Mouse (Mus musculus): ENCODE measurements around the gene Itgae.
A peak's percentile ranks its signal among the peaks of the same experiment; 100 is the strongest.

Itgae gene

DNA sequence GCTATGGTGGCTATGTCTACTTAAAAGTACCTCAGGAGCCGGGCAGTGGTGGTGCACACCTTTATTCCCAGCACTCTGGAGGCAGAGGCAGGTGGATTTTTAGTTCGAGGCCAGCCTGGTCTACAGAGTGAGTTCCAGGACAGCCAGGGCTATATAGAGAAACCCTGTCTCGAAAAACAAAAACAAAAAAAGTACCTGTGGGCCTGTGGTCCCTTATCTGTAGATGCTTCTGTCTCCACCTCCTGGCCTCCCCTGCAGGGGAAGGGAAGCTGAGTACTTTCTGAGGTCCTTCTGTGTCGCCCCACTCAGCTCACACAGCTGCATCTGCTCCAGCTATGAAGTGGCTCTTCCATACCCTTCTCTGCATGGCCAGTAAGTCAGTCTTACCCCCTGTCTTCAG, at the start of gene Itgae:
Gene Itgae (plus strand): TSS at position 301 of the 400 bp plus-strand sequence.
- no peak for DNase-seq (ENCODE audit: low read depth, low spot score)

DNA sequence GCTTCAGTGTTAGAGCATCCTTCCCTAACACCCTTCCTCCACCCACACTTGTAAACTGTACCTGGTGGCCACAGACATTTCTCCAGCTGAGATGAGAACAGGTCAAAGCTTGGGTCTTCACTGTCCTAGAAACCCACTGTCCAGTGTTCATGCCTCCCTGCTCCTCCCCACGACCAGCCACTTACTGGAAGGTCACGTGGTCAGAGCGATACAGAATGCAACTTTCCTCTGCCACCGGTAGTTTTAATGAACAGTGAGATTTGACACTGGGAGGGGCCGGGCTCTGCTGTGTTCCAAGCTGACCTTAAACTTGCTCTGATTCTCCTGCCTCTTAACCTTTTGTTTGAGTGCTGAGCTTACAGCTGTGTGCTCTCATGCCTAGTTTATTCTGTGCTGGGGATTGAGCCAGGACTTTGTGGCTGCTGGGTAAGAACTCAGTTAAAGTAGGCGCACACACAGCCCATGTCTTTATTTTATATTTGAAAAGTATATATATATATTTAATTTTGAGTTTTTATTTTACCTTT, 46.1 kb upstream of the Itgae start:
- DNase-seq (ENCODE audit: low read depth, low spot score), result no peak

DNA sequence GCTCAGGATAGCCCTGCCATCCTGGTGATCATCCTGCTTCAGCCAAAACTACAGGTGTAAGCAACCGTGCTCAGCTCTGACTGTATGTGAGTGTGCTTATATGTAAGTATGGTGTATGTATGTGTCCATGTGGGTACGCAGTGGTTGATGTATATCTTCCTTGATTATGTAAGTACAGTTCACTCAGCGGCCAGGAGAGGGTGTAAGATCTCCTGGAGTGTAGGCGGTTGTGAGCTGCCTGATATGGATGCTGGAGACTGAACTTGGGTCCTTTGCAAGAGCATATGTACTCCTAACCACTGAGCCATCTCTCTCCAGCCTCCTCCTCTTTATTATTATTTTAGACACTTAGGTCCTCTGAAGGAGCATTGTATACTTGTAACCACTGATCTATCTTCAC, 45.6 kb upstream of the Itgae start:
- DNase-seq (ENCODE audit: low read depth, low spot score), result peak; percentile 30

DNA sequence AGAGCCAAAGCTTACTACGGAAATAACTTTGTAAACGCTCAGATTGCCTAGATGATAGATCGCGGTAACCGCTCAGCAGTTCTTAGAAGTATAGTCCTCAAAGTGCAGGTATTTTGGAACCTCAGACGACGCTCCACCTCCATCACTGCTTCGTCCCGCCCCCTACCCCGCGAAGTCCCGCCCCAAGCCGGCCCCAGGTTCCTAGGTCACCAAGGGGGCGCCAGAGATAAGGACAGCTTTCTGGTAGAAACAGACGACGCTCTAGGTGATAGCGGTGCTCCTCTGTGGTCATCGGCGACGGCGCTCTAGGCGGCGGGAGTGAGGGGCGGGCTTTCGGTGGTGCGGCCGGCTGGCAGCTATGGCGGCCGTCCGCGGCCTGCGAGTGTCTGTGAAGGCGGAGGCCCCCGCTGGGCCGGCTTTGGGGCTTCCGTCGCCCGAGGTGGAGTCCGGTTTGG, 42.8 kb upstream of the Itgae start, which contains the start of gene Ncbp3:
Gene Ncbp3 (plus strand): TSS at position 242 of the 455 bp plus-strand sequence.
- DNase-seq (ENCODE audit: low read depth, low spot score), result peak; percentile 97

DNA sequence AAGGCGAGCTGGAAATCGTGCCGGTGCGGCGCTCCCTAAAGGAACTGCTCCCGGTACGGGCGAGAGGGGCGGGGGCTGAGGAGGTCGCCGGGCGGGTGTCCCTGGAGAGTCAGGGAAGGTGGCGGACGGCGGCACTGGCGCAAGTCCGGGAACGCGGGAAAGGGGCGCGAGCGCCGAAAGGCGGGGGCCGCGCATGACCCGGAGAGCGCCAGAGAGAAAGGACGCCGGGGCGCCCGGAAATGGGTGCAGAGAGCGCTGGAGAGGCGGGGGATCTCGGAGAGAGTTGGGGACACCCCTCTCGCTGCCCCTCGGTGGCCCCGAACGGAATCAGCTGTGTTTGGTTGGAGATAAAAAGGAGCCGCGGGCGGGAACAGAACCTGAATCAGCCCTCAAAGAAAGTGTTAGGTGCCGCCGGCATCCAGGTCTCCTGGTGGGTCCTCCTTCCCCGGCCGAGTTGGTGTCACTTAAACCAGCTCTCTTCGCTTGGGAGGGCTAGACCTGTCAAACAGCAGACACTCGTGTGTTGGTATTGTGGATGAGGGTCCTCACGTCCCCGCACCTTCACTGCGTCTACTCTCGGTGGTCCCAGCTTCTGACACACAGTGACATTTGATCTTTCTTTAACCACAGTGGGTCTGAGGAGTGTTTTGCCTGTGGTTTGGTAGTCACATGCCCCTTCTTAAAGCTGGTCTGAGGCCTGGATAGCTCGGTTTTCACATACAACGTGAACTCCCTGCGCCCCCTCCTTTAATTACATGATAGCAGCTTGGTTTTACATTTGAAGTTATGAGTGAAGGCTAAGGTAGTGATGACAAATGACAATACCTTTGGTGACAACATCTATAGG, 42.1 kb upstream of the Itgae start:
- peak; percentile 76 for DNase-seq (ENCODE audit: low read depth, low spot score)

DNA sequence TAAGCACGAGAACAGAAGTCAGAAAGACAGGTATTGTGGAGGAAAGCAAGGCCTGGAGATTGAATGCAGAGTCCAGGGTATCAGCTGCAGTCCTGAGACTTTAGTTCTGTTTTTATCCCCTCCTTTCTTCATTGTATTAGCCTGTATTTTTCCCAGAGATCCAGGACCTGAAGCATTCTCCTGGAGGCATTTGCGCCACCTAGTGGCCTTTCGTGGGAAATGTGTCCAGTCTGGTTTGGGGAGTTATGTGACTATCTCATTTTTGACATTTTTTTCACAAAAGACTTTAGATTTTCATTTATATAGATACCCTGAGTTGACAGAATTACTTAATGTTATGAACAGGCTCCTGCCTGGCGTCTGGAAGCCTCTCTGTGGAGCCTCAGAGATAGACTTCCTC, 41.0 kb upstream of the Itgae start:
- DNase-seq (ENCODE audit: low read depth, low spot score), result peak; percentile 68

DNA sequence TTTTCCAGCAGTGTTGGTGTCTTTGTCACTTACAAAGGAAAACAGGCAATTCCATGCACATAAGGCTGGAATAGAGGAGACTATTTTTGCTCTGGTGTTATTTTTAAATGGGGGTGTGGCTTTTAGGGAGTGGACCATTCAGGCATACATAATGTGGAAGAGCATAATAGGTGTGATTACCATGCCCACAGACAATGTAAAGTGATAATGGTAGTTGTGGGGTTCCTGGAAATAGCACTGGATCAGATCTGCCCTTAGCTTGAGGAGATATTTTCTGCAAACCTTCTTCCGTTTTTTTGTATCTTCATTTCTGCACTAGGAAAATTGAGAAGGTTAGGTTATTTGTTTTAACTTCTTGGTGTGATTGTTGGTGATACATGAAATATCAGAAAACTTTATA, 37.6 kb upstream of the Itgae start:
- DNase-seq (ENCODE audit: low read depth, low spot score), result no peak

DNA sequence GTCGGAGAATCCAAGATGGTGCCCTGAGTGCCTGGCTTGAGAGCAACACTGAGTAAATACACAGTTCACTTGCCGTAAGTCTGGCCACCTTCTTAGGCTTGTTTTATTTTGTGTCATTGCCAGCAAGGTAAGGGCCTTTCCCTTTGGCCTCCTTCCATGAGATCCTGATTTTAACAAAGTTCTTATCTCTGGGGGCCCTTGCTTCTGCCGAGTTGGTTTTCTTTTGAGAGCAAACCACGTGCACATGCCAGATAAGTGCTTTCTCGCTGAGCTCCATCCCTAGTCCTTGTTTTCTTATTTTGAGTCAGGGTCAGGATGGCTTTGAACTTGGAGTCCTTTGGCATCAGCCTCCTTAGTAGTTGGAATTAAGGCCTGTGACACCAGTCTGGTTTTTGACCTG, 32.7 kb upstream of the Itgae start:
- no peak for DNase-seq (ENCODE audit: low read depth, low spot score)

DNA sequence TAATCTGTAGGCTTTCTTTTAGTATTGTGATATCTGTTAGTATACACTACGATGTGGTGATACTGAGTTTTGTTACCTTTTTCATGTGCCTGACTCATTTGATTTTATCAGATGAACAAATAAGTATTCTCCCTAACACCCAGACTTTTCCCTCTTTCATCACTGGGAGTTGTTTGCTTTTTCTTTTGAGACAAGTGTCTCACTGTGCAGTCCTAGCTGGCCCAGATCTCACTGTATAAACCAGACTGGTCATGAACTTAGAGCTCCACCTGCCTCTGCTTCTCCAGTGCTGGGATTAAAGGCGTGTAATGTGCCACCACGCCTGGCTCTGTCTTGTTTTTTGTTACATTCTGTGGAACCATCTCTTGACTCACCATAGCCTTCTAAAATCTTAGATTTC, 30.8 kb upstream of the Itgae start:
- DNase-seq (ENCODE audit: low read depth, low spot score), result no peak

DNA sequence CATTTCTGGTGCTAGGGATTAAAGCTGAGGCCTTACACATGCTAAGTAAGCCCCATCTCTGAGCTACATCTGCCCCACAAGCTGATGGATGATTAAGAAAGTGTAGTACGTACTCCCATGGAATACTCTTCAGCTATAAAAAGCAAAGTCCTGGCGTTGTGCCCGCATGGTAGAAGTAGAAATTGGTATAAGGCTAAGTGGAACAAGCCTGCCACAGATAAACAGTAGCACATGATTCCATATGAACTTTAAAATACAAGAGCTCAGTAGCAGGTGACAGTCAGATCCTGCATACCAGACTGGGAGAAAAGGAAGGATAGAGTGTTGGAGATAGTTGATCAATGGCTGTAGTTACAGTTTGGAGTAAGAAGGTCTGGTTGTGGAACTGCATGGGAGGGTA, 29.0 kb upstream of the Itgae start:
- DNase-seq (ENCODE audit: low read depth, low spot score), result no peak

DNA sequence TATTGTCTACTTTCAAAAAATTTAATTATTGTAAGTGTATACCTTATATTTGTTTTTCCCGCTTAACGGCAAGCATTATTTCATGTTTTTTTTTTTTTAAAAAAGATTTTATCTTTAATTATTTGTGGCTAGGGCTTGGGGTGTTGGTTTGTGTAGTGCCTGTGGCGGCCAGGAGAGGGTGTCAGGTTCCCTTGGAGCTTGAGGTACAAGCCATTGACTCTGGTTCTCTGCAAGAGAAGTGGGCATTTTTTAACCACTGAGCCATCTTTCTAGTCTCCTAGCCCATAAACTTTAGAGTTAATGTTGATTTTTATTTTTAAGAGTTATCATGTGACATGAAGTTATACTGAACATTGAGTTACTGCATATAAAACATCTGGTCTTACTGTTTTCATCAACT, 18.5 kb upstream of the Itgae start:
- peak; percentile 49 for DNase-seq (ENCODE audit: low read depth, low spot score)

DNA sequence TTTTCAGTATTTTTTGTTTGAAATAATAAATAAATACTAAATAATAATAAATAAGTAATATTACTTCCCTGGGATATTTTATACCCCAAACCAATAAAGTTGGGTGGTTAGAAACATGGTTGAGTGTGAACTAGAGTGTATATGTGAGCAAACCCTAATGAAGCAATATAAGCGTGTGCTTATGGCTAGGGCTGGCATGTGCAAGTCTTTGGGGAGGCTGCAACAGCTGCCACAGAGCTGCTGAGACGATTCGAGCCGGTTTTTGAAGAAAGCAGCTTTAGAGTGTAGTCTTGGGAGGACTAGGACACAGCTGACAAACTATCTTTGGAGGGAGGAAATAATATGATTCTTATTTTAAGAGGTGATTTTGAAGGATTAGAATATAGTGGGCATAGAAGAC, 14.1 kb upstream of the Itgae start:
- no peak for DNase-seq (ENCODE audit: low read depth, low spot score)

DNA sequence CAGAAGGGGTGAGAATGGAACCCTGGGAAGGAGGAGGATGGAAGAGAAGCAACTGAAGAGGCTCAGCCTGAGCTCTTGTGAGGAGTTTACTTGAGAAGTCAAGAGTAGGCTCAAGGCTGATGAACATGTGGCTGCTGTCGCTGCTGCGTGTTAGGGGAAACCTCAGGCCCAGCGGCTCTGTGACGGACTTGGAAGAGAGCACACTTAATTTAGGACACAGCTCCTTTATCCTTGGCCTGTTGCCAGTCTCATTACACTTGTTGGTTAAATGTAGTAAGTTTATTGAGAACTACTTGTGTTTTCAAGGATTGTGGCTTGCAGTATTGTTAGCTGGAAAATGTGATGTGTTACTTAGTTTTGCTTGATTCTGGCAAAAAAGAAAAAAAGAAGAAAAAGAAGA, 13.7 kb upstream of the Itgae start:
- no peak for DNase-seq (ENCODE audit: low read depth, low spot score)

DNA sequence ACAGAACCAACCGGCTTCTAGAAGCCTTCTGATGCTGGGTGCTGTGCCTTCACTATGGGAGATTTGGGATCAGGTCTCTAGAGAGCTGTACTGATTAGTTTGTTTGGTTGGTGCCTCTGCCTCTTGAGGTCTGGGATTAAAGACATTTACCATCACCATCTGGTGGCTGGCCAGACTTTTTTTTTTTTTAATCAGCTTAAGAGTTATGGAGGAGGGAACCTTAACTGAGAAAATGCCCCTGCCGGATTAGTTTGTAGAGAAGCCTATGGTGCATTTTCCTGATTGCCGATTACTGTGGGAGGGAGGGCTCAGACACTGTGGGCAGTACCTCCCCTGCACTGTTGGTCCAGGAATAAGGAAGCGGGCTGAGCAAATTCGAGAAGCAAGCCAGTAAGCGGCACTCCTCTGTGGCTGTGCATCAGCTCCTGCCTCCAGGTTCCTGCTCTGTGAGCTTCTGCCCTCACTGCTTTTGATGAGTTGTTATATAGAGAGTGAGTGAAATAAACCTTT, 13.1 kb upstream of the Itgae start:
- DNase-seq (ENCODE audit: low read depth, low spot score), result no peak

DNA sequence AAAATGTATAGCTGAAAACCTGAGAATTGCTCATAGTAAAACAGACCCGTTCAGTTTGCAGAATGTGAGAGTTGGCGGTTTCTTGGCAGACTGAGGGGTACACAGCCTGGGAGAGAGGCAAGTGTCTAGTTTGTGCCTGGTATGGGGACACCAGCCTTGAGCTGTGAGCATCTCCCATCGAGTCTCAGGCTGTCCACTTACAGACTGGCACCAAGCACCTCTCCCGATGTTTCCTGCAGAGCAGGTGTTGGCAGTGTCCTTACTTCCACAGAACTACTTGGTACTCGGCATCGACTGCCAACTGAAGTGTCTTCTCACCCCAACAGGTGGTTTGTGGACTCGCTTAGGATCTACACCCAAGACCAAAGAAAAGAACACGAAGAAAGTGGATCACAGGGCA, 11.8 kb upstream of the Itgae start:
- DNase-seq (ENCODE audit: low read depth, low spot score), result no peak

DNA sequence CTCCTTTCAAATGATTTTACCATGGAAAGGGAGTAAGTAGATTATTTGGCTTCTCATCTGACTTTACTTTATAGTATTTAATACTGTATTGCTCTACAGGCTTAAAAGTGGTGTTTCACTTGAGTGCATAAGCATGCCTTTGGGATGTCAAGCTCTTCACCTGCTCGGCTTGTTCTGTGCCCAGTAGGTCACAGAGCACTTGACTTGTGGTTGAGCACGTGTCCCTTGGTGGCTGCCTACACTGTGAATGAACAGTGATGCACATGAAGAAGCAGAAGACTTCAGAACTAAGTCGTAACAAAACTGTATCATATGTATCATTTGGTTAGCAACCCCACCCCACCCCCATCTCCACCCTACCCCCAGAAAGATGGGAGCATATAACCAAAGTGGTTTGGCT, 10.1 kb upstream of the Itgae start:
- no peak for DNase-seq (ENCODE audit: low read depth, low spot score)

DNA sequence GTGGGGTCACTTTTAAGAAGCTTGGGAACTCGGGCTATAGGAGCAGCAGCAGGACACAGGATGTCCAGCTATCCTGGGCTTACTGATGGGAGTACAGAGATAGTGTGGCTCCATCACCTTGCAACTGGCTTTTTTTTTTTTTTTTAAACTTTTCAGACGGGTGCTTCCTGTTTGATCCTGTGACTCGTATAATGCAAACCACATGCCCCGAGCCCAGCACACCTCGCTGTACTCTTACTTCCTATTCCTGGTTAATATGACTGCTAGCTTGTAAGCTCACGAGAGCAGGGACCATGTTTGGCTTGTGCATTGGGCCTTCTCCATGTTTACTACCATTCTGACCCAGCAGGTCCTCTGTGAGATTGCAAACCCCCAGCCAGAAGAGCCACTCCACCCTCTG, 6.1 kb upstream of the Itgae start:
- peak; percentile 65 for DNase-seq (ENCODE audit: low read depth, low spot score)

DNA sequence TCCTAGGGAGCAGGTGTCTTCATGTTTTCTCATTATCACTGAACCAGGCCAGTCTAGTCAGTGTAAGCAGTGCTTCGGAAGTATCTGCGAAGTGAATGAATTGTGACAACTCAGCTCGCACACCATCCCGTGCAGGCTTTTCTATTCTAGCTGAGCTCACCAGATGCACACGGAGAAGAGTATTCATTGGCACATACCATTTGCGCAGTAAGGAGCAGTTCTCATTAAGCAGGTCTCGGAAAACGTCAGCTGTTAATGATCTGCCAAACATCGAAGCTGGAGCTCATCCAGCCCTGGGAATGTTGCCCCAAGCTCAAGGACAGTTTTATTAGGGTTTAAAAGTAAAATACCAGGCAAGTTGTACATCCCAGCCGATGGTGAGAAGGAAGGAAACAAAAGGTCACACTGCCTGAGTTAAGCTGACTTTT, 5.6 kb upstream of the Itgae start:
- DNase-seq (ENCODE audit: low read depth, low spot score), result no peak

DNA sequence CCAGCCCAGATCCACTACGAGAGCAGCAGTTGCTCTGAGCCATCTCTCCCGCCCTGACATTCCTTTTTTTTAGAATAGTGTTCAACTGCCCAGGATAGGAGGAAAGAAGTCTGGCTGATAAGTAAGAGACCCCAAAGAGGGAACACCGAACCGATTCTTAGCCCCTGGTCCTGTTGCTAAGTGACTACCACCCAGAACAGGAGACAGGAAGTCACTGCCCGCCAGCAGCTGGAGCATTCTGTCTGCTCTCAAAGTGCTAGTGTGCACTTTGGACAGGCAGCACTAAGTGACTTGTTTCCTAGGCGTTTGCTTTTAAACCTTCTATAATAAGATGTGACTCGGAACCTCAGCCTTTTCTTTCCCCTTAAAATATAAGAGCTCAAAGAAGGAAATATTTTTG, 5.0 kb upstream of the Itgae start:
- no peak for DNase-seq (ENCODE audit: low read depth, low spot score)

DNA sequence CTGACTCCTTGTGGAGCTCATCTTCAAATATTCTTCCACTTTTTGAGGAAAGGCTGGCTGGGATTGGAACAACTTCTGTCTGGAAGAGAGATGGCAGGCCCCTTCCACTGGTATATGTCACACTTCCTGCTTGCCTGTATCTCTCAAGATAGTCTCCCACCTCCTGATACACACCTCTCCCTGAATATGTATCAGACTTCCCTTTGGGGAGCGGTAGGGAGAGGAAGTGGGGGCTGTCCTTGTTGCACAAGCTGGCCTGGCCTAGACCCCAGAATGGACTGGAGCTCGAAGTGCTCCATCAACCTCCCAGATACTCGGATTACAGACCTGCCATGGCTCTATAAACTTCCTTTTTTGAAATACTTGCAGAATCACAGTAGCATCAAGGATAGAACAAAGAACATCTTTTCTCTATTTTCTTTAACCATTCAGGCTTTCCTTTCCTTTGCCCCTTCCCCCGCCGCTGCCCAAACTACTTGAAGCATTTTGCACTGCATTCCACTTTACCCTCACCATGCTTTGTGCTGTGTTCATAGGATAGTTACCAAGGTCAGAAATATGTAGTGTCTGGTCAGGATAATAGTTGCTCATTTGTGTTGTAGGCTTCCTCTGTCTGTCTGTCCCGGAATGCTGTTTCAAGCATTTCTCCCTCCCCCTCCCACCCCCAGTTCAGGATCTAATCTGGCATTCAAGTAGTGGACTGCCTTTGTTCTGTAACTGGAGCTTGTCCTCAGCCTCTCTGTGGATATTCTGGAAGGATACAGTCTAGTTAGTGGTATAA, 2.5 kb upstream of the Itgae start:
- no peak for DNase-seq (ENCODE audit: low read depth, low spot score)

DNA sequence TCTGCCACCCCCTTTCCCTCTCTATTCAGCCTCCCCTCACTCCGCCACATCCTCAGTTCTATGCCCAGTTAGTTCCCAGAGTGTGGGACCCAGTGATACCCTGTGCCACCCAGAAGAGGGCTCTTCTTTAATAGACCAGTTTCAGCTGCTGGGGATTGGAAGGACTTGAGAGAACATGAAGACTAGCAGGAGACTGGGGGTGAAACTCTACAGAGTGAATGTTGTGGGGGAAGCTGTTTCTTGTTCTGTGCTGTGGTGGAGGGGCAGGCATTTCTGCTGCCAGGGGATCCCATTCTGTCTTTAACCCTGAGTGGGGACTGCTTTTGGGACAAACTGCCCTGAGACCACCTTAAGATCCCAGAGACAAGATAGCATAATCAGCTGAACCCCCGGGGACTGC, 443 bp downstream of the Itgae start:
- DNase-seq (ENCODE audit: low read depth, low spot score), result no peak

DNA sequence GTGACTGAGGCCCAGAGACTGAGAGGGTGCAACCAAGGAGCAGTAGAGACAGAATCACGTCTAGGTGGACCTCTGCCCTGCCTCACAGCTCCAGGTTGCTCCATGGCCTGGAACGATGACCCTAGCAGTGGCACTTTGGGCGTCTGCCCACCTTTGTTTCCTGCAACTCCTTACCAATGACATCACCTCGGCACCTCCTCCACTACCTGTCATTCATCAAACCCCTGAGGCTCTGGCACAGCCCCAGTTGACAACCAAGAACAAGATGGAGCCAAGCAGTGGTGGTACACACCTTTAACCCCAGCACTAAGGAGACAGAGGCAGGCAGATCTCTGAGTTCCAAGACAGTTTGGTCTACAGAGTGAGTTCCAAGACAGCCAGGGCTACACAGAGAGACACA, 1.7 kb downstream of the Itgae start:
- DNase-seq (ENCODE audit: low read depth, low spot score), result no peak
